Mouse (Mus musculus) hindlimb bud, embryonic 11.5 days (tissue): ENCODE measurements around the gene Rplp2.

ENCODE experiments used
- DNase-seq: peaks from one replicate; pipeline ENCODE4 v3.0.0-alpha.2; 2012; ENCODE audit warnings: low read depth, low spot score; ENCODE audit errors: extremely low spot score

Gene Rplp2

GRCm38 (mm10) chr7:141430585-141431240 is 16.5 kb upstream of the Rplp2 start:
- no peak for DNase-seq

DNA sequence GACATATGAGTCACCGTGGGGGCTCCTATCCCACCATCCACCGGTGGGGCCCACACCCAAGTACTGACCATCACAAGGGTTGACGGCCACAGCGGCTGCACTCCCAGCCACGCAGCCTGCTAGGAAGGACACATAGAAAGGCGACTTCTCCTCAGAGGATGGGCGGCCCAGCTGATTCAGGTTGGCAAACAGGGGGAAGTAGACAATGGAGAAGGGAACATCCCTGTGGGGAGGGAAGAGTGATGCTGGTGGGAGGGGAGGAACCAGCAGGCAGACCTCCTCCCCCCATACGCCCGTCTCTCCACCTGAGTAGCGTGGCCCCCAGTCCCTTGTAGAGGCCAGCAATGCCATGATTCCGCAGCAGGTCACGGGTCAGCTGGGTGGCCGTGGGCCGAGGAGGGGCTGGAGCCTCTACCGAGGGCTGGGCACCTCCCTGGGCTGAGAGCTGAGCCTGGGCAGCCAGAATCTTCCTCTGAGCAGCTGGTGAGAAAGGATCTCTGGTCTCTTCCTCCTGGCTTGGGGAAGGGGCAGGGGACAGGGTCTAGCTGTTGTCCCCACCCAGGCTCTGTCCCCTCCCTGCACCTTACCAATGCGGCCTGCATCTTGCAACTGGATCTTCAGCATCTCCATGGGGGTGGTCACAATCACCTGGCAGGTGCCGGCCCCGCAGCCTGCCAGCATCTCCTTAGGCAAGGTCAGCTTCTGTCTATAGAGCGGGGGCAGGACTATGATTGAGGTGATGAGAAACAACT is 15.6 kb upstream of the Rplp2 start:
- no peak for DNase-seq

- no peak for DNase-seq
Observed at GRCm38 (mm10) chr7:141432186-141432611, 15.0 kb upstream of the Rplp2 start.

DNA sequence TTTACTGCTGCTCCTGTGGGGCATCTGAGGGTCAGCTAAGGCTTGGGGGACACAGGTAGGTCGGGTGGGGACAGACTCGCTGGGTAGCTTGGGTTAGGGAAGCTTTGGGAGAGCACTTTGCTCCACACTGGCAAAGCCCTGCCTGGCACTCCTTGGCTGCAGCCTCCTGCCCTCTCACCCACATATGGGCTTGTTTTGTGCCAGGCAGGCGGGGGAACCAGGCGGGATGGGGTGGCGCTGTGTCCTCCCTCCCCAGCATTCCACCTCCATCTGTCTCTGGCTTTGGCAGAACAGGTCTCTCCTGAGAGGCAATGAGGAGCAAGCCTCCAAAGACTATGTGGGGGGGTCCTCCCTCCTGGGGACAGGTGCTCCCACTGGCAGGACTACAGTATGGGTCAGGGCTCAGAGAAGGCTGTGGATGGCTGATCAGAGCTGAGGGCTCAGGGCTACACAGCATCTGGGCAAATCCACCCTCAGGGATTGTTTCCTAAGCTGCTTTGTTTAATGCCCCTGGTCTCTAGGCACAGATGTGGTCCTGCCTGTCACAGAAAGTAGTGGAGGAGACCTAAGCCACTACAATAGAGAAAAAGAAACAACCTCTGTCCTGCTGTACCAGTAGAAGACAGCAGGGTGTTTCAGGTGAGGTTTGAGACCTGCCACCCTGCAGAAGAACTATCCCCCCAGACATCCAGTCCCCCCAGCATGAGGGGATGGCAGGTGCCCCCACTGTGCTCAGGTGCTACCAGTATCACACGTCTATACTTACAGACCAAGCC is 14.2 kb upstream of the Rplp2 start:
- DNase-seq: no peak

DNA sequence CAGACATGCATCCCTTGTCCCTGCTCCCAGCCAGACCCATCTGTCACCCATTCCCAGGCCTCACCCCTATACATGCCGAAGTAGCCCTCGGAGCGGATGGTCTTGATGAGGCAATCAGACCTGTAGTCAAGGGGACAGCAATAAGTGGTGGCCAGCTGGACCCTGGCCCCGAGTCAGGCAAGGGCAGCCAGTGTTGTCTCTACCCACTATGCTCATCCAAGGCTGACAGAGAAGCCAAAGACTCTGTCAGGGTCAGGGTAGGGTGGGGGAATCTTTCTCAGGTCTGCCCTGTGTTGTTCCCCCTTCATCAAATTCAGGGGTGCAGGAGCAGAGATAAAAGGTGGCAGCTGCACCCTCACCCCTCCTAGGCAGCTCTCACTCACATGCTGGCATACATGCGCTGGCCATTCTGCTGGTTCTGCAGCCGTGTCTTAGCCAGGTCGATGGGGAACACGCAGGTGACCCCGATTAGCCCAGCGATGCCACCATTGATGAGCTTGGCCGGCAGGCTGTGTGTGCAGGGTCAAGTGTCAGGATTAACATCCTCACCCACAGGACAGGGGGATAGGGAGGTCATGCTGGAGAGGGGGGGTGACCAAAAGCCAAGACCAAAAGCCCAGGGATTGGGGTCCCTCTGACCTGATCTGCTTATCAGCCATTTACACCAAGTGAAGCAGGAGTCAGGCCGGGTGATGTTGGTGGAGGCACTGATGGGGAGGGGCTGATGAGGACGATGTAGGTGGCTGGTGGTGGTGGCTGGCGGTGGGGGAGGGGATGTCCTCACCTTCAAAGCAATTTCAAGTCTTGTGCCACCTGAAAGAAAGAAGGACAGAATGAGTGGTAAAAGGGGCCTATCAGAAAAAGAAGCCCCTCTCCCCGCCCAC is 13.4 kb upstream of the Rplp2 start:
- DNase-seq: no peak

DNA sequence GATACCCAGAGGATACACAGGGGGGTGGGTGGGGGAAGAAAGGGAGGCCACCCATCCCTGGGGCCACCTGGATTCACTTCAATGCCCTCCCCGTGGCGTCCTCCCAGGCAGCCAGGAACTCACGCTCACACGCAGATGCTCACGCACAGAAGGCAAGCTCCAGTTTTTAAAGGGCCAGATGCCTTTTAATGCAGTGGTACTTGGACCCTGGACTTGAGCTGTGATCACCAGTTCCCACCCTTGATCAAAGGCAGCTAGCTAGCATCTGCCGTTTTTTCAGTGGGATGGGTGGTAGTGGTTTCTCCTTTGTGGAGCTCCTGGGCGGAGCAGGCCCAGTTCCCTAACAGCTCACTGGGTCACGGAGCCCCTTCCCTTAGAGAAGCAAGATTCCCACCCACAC is 12.7 kb upstream of the Rplp2 start:
- DNase-seq: no peak

- DNase-seq: no peak
Observed at GRCm38 (mm10) chr7:141435129-141435855, 11.9 kb upstream of the Rplp2 start.

DNA sequence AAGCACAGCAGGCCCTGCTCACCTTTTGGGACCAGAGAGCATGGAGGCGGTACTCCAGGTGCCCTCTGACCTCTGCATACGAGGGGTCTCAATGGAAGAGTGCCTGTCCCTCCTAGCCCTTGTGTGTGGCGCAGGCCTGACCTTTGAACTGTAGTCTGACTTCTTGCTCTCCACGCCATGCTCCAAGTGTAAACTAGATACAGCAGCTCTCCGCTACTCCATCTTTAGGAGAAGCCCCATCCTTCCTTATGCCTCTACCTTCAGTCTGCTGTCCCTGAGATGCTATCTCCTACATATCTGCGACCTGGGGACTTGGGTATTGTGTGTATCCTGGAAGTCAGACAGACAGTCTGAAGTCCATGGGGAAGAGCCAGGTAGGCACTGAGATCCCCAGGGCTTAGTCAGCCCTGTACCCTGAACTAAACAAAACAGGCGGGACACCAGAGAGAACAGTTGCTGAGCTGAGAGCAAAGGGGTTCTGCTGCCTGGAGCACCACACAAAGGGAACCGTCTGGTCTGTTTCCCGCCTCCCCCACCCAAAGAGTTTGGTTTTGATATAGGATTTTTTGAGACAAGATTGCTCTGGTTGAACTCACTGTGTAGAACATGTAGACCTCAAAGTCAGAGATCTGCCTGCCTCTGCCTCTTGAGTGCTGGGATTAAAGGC is 11.2 kb upstream of the Rplp2 start:
- no peak for DNase-seq

GRCm38 (mm10) chr7:141436523-141436892 is 10.7 kb upstream of the Rplp2 start:
- DNase-seq: no peak

- DNase-seq: no peak
Observed at GRCm38 (mm10) chr7:141437178-141438120, 9.7 kb upstream of the Rplp2 start, which contains the start of gene Slc25a22. Gene Slc25a22, minus strand, starts transcription at chr7:141437892.

DNA sequence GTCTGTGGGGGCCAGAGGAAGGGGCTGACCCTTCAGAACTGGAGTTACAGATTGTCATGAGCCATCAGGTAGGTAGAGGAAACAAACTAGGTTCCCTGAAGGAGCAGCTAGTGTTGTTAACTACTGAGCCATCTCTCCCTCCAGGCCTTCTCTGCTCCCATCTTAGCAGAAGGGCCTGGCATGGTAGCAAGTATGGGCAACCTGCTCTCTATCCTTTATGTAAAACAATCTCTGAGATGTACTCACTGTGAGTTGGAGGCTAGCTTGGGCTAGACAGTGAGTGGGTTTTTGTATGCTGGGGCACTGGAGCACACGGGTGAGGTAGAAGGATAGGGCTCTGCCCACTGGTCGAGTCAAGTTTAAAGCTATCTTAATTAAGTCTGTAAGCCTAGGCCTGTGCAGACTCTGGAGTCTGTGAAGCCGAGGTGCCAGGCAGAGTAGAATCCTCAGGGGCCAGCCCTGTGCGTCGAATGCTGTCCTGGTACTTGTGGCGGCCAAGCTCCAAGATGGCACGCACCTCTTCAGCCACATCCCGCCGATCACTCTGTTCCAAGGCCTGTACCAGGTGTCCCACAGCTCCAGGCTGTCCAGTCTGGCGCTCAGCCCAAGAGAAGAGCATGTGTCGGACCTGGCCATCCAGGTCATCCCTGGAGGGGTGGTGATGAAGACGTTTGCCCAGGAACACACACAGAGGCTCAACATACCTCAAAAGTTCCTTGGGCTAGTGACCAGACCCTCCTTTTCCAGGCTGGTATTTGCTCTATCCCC is 8.8 kb upstream of the Rplp2 start:
- DNase-seq: no peak

GRCm38 (mm10) chr7:141439140-141439679 is 8.0 kb upstream of the Rplp2 start:
- DNase-seq: no peak

DNA sequence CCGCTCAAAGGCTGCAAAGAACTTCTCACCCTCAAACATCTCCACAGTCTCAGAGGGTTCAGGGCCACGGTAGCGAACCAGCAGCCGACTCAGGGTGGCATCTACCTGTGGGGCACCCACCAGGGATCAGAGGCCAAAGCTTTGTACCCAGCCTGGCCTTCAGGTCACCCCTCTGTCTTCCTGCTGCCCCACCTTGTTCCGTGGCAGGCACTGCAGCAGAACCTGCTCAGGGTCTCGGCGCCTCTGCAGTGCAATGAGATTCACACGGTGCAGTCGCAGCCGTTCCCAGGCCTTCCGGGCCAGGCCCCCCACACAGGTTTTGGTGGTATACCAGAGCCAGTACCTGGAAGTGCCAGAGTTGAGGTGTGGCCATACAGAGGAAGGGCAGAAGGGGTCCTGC is 7.4 kb upstream of the Rplp2 start:
- DNase-seq: no peak

DNA sequence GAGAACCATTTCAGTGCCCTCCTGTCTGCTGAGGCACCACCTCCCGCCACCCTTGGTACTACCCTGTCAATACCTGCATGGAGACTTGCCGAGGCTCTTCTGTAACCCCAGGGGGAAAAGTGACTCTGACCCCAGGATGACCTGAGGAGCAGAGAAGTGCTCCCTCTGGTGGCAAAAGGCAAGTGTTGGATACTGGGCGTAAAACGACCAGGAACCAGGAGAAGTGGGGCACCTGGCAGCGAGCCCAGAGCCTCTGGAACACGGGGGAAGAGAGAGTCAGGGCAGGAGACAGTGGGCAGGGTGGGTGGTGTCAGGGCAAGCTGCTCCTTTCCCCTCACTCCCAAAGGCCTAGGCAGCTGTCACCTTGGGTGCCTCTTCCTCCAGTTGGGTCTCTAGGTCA is 6.6 kb upstream of the Rplp2 start:
- no peak for DNase-seq

GRCm38 (mm10) chr7:141441460-141441859 is 5.7 kb upstream of the Rplp2 start:
- DNase-seq: no peak

DNA sequence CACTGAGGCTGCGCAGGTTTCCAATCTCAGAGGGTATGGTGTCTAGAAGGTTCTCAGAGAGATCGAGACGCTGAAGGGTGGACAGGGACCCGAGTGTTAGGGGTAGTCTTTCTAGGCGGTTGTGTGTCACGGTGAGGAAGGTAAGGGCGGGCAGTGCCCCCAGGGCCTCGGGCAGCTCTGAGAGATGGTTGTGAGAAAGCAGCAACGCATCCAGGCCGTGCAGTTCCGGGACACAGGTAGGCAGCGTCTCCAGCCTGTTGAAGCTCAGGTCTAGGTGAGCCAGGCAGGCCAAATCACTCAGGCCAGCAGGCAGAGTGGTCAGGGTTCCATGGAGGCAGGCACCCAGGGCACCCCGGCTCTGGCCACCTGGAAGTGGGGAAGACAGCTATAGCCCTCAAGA is 5.0 kb upstream of the Rplp2 start:
- DNase-seq: no peak

DNA sequence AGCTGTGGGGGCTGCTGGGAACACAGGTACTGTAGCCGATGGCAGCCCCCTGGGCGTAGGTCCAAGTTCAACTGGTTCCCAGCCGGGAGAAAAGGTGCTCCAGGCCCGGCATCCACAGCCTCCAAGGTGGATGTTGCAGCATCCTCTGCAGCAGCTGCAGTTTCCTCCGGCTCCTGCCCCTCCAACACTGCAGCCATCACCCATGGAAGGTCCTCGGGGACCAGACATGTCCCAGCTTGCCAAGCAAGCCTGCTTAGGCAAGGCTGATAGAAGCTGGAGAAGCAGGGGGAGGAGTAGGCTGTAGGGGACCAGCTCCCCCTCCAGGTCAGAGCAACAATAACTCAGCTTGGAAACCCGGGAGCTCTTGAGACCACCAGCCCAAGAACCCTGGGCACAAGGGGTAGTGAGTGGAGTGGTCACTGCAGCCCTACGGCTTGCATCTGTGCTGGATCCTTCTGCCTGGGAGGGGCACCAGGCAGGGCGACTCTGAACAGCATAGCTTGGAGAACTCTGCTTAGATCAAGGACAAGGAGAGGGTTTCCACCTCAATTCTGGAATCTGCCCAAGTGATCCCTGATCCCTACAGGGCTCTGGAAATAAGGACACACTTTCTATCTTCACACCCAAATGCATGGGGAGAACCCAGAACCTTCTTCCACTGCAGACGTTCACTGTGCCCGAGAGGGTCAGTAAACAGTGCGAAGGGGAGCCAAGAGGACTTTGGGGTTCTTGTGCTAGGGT is 3.9 kb upstream of the Rplp2 start:
- DNase-seq: no peak
